Mouse (Mus musculus): ENCODE data around the gene Kcnn1.
A peak's percentile ranks its signal among the peaks of the same experiment; 100 is the strongest.

Gene Kcnn1

DNA sequence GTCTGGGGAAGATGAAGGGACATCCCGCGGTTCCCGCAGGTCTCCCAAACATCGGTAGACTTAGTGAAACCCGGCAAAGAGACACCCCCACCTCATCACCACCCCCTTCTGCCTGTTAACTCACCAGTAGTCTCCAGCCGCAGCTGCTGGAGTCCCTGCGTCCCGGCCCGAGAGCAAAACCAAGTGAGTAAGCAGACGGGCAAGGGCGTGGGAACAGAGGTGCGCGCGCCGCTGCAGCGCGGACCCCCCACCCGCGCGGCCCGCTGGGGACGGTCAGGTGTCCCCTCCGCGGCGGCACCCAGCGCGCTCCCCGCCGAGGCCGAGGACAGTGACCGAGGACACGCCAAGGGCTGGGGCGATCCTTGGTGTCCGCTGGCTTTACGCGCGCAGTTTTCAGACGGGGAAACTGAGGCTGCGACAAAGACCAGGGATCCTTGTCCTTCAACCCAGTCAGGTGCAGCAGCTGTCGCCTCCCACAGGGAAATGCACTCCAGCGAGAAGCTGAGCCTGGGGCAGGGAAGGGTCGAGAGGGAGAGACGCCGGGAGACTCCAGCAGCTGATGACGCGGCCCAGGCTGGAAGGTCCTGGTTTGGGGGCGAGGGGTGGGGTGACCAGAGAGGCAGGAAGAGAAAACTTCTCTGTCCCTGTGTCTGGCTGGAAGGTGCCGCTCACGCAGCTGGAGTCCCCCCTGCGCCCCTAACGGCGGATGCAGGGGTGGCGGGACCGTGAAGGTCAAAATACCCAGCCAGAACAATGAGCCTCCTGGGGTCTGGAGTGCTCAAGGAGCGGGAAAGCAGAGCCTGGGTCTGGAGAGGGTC is at the start of gene Kcnn1:
Kcnn1 (minus strand) TSS at position 435 of the 818 bp plus-strand sequence.
- no peak for TF ChIP-seq GATA4 (IDR thresholded peaks at IDR 0.05; ENCODE audit: insufficient replicate concordance, low read length)

DNA sequence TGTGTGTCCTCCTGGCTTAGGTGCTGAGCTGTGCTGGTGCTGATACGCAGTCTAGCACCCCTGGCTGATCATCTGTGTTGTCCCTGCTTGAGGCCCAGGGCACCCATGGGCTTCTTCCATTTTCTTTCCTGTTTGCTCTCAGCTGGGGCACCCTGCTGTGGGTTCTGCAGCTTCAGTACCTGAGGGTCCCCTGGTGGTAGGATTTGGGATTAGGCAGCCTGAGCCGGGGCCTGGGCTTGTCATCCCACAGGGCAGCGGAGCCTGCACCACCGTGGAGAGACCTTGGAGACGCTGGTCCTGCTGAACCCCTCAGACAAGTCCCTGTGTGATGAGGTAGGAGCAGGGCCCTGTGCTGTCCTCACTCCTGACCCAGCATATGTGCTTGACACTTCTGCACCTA is 48.5 kb upstream of the Kcnn1 start:
- no peak for TF ChIP-seq GATA4 (IDR thresholded peaks at IDR 0.05; ENCODE audit: insufficient replicate concordance, low read length)

DNA sequence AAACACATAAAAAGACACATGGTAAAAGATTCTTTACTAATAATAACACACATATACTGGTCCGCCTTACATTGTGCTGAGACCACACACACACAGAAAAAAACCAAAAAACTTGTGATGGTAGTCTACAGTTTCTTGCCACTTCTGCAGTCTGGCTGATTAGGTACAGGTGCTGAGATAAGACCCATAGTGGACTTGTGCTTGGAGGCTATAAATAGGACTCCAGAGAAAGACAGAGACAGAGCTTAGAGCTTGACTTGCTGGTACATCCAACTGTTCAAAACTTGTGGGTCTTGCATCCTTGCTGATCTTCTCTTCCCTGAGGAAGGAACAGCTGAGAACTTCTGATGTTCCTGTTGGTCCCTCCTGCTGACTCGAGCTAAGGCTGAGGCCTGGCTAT is 44.5 kb upstream of the Kcnn1 start:
- no peak for TF ChIP-seq GATA4 (IDR thresholded peaks at IDR 0.05; ENCODE audit: insufficient replicate concordance, low read length)

DNA sequence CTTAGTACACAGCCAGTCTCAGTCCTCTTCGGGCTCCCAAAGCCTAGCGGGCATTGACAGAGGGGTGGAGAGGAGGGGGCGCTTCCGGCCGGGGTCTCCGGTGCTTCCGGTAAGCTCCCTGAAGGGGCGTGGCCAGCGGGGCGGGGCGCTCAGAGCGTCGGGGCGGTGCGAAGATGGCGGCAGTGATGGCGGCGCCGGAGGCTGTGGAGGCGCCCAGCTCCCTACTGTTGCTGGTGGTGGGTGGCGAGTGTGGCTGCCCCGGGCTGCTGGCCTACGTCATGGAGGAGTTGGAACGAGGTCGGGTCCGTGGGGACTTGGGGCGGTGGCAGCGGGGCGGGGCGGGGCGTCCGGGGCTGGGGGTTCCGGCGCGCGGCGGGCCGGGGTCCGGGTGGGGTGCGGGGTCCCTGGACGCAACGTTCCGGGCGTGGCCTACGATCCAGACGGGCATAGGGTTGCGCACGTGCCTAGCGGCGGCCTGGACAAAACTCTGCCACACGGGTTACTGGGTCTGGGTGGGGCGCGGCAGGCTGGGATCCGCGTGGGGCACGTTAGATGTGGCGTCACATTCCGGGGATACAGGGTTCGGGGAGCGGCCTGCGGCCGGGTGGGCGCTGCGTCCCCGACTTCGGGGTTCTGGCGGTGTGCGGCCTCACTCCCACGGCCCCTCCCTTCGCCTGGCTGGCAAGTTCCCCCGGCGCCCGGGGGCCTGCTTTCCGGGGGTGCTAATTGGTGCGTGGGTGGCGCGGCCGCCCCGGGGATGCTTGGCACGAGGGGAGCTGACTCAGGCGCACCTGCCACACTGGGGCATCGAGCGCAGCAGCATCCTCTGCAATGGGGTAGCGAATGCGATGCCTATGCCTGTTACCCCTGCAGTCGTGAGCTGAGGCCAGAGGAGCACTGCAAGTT is 43.0 kb upstream of the Kcnn1 start, which contains the start of gene Map1s:
Map1s (plus strand) TSS at position 102 of the 906 bp plus-strand sequence.
- TF ChIP-seq GATA4 (IDR thresholded peaks at IDR 0.05; ENCODE audit: insufficient replicate concordance, low read length) = no peak

DNA sequence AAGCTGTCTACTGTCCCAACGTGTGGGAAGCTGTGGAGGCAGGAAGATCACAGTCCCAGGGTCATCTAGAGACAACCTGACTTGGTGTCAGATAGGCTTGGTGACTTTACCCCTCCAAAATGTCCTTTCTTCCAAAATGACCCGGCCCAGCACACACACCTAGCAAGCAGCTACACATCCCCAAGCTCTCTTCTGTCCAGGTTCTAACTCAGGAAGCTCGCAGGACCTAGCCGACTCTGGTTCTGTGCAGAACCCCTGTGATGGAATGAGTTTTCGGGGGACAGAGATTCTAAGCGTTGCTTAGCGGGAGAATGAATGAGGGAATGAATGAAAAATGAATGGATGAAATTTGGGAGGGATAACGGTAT is 42.4 kb upstream of the Kcnn1 start:
- TF ChIP-seq GATA4 (IDR thresholded peaks at IDR 0.05; ENCODE audit: insufficient replicate concordance, low read length) = no peak

DNA sequence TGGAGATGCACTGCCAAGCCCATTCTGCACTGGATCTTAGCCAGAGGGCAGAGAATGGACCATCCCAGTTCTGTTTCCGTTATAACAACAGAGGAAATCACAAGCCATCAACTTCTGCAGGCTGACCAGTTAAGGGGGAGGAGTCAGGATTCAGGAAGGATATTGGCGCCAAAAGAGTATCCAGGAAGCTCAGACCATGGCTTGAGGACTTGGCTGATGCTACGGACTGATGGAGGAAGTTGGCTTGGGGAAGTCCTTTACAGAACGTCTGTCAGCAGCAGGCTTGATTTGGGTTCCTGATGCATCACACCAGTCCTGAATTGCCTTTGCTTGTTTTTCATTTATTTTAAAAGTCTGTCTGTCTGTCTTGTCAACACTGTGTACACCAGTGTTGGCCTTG is 41.5 kb upstream of the Kcnn1 start:
- peak; percentile 36; the same call in 1 of the 2 replicates for TF ChIP-seq GATA4 (IDR thresholded peaks at IDR 0.05; ENCODE audit: insufficient replicate concordance, low read length)

DNA sequence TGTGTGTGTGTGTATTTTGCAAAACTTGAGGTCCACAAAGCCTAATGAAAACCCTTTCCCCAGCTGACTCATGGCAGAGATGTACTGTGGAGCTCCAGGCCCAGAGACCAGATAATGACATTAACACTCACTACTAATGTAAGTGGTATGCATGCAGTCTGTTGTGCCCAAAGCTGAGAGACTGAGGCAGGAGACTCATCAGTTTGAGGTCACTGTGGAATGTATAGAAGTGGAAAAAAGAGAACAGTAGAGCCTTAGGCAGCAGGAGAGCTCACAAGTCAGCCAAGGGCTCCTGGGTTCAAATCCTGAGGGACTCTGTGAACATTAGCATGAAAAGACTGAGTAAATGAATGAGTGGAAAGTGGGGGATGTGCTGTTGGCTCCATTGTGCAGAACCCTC is 40.5 kb upstream of the Kcnn1 start:
- TF ChIP-seq GATA4 (IDR thresholded peaks at IDR 0.05; ENCODE audit: insufficient replicate concordance, low read length) = no peak

DNA sequence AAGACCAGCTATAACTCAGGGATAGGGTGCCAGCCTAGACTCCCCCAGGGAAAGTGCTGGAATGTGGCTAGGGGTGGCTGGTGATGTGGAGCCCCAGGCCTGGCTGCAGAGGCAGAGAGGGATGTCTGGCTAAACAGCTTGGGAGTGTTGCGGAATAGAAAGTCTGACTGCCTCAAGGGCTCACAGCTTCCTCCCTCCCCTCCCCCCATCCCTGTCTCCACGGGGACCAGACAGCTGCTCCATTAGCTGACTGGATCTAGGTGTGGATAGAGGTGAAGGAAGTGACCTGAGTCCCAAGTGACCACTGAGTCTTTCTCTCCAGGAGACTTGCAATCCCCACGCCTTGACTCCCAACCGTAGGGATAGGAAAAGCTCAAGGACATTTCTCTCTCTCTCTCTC is 40.1 kb upstream of the Kcnn1 start:
- no peak for TF ChIP-seq GATA4 (IDR thresholded peaks at IDR 0.05; ENCODE audit: insufficient replicate concordance, low read length)

DNA sequence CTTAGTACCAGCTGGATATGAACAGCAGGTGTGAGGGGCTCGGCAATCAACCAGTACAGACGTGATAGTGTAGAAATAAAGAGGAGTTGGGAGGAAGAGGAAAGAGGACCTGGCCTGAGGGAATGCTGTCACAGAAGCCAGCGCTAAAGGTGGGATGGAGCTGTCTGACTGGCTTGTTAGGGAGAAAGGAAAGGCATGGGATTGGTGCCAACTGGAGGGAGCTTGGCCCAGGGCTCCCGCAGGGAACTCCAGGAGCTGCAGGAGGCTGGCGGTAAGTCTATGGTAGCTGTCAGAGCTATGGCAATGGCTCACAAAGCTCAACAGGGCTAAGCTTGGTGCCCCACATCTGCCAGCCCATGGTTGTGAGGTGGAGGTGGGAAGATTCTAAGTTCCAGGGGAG is 39.2 kb upstream of the Kcnn1 start:
- TF ChIP-seq GATA4 (IDR thresholded peaks at IDR 0.05; ENCODE audit: insufficient replicate concordance, low read length) = no peak

DNA sequence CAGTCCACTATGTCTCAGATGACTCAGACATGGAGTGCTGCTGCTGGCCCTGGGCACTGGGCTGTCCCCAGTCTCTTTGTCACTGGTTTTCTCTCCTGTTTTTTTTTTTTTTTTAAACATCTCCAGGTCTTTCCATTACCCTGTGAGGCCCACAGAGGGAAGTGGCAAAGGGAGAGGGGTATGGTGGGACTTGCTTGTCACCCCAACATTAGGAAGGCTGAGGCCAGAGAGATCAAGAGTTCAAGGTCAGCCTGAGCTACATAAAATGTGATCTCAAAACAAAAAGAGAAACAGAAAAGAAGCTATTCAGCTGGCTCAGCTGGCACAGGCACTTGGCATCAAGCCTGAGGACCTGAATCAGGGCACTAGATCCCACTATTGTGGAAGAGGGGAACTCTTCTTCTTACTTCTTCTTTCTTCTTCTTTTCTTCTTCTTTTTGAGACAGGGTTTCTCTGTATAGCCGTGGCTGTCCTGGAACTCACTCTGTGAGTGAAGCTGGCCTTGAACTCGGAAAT is 37.9 kb upstream of the Kcnn1 start:
- no peak for TF ChIP-seq GATA4 (IDR thresholded peaks at IDR 0.05; ENCODE audit: insufficient replicate concordance, low read length)

DNA sequence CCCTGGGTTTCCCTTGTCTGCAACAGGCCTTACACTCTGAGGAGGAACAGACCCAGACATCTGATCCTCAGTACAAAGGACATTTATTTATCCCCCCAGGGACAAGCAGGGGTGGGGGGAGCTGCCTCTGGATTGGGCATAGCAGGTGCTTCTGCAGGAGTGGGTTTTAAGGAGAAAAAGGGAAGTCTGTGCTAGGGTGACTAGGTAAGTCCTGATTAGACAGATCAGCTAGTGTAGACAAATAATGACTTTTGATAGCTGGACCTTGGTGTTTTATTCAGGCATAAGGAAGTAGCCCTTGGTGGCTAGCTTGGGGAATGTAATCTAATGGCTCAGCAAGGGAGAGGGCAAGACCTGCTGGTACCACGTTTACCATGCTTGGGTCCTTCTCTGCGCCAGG is 36.2 kb upstream of the Kcnn1 start:
- TF ChIP-seq GATA4 (IDR thresholded peaks at IDR 0.05; ENCODE audit: insufficient replicate concordance, low read length) = no peak

DNA sequence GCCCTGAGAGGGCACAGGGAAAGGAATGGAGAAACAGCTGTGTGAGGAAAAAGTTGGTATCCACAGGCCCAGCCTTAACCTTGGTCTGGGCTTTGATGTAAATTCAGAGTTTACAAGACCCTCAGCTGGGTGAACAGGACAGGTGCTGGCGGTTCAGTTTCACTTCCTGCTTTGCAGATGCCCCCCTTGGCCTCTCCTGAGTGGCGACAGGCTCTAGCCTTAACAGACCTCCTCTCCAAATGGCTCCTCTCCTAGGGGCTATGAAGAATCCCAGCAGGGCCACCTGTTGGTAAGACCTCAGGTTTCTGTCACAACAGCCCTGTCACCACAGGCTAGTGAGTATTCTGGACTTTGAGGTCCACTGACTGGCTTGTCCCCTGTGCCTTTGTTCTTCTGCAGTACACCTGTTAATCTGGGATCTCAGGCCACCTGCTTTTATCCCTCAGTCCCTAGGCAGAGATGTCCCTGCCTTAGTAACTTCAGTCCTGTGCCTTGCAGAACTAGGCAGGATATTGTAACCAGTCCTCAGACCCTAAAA is 35.7 kb upstream of the Kcnn1 start:
- TF ChIP-seq GATA4 (IDR thresholded peaks at IDR 0.05; ENCODE audit: insufficient replicate concordance, low read length) = no peak

DNA sequence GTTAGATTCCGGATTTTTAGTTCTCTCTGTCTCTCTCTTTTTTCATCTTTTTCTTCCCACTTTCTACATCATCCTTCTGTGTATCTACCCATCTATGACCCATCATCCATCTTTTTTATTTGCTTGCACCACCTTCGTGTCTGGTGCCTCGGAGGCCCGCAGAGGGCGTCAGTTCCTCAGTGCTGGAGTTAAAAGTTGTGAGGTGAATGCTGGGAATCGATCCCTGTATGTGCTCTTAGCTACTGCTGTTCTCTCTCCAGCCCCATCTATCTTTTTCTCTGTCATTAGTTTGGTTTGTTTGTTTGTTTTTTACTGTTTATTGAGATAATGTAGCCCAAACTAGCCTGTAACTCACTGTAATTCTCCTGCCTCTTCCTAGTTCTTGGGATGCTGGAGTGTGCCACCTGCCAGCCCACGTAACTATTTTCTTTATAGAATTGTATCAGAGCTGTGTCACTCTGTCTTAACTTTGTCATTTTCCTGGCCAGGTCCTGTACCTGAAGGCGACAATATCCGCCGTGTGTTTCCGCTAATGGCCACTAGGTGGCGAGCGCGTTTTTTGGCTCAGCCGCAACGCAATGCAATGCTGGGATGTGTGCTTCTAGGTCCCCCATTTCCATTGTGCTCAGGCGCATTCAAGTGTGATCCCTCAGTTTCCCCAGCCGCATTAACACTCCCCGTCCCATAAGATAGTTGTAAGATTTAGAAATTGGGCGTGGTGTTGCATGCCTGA is 34.8 kb upstream of the Kcnn1 start:
- no peak for TF ChIP-seq GATA4 (IDR thresholded peaks at IDR 0.05; ENCODE audit: insufficient replicate concordance, low read length)

DNA sequence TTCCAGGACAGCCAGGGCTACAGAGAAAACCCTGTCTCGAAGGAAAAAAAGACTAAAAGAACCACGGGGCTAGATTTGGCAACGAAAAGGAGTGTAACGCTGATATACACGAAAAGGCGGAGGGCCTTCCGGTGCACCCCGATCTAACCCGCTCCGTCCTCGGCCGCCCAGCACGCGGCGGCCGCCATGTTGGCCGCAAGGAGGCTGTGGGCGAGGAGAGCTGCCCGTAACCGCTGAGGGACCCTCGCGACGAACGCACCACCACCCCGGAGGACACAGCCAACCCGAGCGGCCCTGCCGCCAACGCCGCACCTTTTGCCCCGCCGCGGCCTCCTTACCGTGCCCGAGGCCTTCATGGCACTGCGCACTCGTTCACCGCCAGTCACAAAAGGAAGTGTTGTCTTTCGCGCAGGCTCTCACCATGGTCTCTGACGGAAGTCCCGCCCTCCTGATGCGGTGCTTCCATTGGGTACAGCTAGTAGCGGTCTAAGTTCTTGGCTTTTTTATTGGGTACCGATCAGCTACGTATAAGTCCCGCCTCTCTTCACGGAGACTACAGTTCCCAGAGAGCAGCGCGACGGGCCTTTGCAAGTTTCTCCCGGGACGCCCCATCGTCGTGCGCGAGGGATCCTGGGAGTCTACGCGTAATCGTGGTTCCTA is 34.1 kb upstream of the Kcnn1 start, which contains the start of gene Rpl18a:
Rpl18a (minus strand) TSS at position 392 of the 660 bp plus-strand sequence.
- peak; percentile 5; the same call in 1 of the 2 replicates for TF ChIP-seq GATA4 (IDR thresholded peaks at IDR 0.05; ENCODE audit: insufficient replicate concordance, low read length)
